Mouse (Mus musculus): ENCODE measurements around the gene Pdia3.
"Not testable (repeated sequence)": the region's sequence is repeated elsewhere in the genome, so short reads cannot be mapped to it uniquely, and the experiment has no call there.

Pdia3 gene

DNA sequence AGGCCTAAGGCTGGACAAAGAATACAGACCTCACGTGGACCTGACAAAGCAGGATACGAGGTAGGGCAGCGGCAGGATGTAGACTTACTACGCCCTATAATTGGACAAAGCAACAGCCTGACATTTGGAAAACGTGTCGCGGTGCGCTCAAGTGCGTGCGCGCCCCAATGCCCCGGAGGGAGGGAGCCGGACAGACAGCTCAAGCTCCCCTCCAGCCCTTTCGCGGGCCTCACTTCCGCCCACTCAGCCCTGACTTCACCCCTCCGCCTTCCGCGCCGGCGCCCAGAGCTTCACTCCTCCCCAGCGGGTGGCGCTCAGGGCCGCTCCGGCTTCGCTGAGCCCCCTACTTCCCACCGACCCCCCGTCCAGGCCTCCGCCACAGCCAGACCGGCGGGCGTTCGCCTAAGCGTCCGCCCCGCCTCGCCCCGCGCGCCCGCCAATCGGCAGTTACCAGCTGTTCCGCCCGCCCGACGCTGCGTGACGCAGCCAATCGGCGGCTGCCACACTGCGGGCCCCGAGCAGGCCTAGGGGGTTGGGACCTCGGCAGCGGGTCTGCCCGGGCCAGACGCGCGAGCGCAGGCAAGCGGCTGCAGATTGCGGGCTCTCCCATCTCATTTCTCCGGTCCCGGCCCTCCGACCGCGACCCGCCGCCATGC, at the start of gene Pdia3, which contains the start of gene Catsper2:
TSS of gene Pdia3 (plus strand) at position 389 of the 656 bp plus-strand sequence.
TSS of gene Catsper2 (minus strand) at position 406 of the 656 bp plus-strand sequence.
- DNase-seq = peak; percentile 98

DNA sequence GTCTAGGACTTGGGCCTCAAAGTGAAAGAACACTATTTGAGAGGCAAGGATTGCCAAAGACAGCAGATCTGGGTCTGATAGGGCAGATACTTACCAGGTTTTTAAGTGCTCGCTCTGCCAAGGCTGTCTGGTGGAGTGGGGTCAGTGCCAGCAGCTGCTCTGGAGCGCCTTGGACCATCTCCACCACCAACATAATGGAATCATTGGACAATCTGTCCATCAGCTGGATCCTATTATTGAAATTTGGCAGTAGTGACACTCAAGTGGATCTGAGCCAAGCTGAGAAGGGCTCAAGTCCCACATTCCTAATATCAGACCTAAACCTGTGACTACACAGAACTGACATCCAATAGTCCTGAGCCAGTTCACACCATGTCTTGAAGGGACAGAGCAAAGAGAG, 44.7 kb upstream of the Pdia3 start:
- no peak for DNase-seq

DNA sequence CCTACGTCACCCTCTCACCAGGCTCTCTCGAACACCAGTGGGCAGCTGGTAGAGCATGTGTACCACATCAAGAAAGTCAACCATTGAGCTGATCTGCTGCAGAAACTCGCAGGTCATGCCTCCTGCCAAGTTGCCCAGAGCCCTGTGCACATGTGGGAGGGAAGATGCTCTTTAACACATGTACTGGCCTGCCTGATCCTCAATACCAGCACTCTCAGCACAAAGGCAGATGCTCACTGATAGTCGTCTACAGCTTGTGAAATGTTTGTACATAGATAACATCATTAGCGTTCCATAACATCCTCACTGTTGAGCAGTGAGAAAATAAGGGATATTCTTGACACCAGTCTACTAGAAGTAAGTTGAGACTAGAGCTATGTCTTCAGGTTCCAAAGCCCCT, 42.7 kb upstream of the Pdia3 start:
- no peak for DNase-seq

DNA sequence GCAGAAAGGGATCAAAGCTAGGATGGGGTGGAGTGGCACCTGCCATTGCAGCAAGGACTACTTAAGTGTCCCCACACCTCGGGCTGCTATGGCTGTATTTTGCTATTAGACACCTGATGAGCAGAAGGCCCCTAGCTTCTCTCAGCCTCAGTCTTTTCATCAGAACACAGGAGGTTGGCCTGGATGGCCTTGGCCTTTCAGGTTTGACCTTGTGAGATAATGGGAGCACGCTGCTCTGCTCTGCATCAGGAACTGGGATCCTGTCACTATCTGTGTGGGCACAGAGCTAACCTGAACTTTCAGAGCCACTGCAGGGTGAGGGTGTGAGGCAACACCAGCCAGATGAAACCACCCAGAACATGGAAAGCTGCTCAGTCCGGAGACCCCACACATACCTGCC, 41.3 kb upstream of the Pdia3 start:
- DNase-seq = no peak

DNA sequence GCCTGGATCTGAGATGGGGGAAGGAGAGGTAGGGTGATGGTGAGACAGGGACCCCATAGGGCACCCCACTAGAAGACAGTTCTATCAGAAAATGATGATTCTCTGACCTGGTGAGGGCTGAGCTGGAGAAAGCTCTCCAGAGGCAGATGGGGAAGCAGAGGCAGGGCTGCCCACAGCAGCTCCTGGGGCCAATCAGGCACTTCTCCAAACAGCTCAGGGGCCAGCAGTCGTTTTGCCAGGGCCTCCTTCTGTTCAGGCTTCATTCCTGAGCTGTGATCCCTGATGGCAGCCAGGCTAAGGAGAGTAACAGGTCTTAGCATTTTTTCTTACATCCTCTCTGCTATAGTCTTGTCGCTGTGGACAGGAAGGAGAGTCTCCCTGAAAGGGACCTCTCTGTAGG, 38.8 kb upstream of the Pdia3 start:
- DNase-seq = no peak

DNA sequence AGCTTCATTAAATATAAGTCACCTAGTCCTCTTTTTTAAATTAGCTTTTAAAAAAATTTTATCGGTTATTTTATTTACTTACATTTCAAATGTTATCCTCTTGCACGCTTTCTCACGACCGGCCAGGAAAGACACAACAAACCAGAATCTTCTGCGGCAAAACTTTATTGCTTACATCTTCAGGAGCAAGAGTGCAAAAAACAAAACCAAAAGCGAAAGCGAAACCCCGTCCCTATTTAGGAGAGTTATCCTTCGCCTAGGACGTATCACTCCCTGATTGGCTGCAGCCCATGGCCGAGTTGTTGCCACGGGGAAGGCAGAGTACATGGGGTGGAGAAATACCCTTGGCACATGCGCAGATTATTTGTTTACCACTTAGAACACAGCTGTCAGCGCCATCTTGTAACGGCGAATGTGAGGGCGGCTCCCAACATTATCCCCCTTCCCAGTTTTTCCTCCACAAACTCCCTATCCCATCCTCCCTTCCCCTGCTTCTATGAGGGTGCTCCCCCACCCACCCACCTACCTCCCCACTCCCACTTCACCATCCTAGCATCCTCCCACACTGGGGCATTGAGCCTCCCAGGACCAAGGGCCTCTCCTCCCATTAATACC, 26.5 kb upstream of the Pdia3 start, which contains the start of gene Strc:
TSS of gene Strc (minus strand) at position 208 of the 615 bp plus-strand sequence.
- not testable (repeated sequence) for DNase-seq

DNA sequence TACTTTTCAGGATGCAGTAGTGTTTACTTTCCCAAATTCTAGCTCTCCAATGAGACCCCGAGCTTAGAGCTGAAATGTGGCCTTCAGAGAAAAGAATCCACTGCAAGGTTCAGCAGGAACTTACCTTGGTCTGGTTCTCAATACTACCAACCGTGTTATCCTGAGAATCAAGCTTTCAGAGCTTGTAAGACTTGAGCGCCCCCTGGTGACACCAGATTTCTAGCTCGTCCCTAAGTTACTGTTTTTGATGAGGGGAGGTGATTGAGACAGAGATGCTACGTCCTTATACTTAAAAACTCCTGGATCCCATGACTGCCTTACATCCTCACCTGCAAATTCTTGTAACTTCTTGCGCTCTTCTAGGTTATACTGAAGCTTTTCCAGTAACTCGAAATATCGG, 17.0 kb upstream of the Pdia3 start:
- DNase-seq = peak; percentile 79

DNA sequence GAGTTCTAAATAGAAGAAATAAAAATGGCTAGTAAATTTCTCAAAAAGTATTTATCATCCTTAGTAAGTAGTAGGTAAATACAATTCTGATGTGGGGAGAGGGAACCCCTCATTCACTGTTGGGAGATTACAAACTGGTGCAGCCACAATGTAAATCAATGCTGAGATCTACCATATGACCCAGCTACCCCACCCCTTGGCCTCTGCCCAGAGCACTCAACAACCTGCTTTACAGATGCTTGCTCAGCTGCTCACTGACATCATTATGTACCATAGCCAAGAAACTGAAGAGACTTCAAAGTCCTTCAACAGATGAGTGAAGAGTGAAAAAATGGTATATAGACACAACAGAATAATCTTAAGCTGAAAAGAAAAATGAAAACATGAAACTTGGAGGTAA, 10.3 kb upstream of the Pdia3 start:
- peak; percentile 25 for DNase-seq

DNA sequence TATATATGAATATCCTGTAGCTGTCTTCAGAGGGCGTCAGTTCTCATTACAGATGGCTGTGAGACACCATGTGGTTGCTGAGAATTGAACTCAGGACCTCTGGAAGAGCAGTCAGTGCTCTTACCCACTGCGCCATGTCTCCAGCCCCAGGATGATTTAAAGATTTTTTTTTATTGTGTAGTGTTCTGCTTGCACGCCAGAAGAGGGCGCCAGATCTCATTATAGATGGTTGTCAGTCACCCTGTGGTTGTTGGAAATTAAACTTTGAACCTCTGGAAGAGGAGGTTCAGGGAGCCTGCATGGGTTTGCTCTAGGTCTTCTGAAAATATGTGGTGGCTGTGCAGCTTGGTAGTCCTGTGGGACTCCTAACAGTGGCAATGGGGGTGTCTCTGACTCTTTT, 5.4 kb upstream of the Pdia3 start:
- peak; percentile 27 for DNase-seq

DNA sequence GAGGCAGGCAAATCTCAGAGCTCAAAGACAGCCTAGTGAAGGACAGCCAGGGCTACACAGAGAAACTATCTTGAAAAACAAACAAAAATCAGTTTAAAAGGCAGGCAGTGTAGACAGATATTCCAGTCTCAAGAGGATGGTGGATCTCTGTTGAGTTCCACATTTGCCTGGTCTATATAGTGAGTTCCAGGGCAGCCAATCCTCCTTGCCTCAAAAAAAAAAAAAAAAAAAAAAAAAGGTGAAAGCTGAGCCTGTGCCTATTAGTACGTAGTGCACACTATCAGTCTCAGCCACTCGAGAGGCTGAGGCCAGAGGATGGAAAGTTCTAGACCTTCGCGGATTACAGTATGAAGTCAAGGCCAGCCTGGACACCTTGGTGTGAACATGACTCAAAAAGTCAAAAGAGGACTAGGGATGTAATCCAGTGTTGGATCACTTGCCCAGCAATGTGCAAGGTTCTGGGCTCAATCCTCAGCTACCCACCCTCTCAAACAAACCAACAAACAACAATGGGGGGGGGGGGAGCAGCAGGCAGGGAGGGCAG, 660 bp upstream of the Pdia3 start:
- no peak for DNase-seq

DNA sequence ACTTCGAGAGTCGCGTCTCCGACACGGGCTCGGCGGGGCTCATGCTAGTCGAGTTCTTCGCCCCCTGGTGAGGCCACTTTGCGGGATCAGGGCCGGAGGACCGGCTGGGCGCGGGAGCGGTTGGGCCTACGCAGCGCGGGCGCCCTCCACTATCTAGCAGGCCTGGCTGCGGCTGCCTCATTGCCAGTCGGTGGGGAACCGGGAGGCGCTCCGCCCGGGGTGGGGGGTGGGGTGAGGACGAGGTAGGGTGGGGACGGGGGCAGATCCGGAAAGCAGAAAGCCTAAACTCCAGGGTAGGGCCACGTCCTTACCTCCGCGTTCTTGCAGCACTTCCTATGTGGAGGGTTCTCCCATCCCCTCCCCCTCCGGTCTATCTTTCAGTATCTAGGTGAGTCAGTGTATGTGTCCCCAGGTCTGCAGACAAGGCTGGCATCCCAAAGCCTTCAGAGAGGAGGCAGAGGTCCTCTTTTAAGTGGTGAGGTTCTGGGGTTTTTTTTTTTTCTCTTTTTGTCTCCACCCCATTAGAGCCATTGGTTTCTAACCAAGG, 637 bp downstream of the Pdia3 start:
- DNase-seq = no peak

DNA sequence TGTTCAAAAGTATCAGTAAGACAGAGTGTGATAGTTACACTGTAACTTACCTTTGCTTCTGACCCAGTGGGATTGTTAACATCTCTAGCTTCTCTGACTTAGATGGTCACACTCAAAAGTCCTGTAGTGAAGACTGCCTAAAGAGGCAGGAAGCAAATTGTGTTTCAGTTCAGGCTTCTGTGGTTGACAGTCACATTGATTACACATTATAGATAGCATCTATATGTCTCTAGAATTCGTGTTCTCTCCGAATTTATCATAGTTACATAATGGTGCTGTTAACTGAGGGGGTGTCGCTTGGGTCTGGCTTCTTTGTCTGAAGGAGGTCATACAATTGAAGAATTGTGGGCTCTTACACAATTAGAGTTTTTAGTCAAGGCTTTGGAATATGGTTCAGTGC, 1.5 kb downstream of the Pdia3 start:
- no peak for DNase-seq

DNA sequence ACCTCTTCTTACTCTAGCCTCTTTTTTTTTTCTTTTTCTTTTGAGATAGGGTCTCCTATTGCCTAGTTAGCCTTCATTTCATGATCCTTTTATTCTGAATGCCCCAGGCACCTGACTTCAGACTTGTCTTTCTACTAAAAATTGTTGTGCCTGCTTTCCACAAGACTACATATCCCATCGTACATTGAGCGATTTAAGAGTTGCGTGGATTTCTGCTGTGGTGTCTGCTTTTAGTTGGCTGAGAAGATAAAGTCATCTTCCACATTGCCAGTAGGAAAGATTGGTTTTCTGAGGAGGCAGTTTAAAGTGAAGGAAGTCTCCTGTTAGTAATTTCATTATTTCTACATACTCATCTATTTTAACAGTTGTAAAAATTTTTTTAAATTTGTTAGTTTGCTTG, 2.0 kb downstream of the Pdia3 start:
- DNase-seq = no peak

DNA sequence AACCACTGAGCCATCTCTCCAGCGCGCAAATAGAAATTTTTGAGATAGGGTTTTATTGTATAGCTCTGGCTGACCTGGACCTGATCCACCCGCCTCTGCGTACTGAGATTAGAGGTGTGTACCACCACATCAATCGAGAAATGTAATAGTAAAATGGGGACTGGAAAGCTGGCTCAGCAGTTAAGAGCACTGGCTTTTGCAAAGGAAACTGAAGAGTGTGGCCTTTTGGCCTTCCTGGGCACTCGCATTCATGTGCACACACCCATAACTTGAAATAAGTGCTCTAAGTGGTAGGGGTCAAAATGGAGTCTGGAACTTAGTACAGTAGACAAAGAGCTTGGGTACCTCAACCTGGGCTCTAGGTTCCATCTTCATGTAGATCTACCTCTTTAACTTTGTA, 2.8 kb downstream of the Pdia3 start:
- DNase-seq = no peak

DNA sequence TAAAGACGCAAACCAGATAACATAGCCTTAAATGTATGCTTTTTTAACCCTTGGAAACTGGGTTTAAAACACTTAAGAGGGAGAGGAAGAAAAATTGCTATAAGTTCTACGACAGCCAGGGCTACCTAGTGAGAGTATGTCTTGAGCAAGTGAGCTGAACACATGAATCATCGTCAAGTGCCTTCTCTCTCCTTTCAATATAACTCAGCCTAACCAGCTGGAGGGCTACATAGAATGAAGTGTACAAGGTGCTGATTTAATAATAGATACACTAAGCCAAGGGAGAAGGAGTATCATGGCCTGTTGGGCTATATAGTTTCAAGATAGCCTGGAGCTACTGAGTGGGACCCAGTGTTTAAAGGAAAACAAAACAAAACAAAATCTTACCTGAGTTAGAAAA, 4.9 kb downstream of the Pdia3 start:
- DNase-seq = no peak

DNA sequence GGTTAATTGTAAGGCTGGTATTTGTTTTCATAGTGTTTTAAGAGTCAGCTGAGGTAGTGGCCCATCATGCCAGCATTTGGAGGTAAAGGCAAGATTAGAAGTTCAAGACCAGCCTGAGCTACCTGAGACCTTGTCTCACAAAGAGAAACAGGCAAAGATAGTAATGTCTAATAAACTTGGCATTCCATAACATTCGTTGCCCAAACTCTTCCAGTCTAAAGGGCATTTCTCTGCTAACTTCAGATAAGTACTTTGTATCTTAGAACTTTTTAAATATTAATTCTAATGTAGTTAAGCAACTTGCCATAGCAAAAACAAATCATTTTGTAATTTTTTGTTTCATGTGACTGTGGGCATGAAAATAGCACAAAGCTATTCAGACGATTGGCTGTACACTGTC, 9.6 kb downstream of the Pdia3 start:
- DNase-seq = no peak

DNA sequence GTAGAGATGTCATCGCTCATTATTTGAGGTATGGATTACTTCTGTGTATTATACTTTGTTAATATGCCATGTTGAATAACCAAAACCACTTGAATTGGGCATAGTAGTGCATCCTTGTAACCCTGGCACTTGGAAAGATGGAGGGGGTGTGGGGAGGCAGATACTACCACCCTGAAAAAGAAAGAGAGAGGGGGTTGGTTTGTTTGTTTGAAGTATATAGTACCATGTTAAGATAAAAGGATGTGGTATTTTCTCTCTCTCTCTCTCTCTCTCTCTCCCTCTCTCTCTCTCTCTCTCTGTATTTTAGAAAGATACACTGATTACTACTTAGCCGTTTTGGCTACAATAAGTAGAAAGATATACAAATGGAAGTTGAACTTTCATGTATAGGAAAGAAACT, 12.3 kb downstream of the Pdia3 start:
- no peak for DNase-seq

DNA sequence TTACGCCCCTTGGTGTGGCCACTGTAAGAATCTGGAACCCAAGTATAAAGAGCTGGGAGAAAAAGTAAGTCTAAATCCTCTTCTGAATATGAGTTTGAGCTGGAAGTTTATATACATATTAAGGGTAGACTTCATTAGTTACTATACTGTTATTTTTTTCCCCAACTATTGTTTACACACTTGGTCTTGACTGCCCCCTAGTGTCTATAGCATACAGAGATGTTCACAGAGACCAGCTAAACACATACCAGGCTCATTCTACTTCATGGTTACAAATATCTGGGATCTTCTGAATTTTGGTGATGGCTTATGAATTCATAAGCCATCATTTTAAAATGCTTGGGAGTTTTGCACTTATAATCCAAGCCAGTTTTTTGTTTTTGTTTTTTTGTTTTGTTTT, 21.3 kb downstream of the Pdia3 start:
- no peak for DNase-seq

DNA sequence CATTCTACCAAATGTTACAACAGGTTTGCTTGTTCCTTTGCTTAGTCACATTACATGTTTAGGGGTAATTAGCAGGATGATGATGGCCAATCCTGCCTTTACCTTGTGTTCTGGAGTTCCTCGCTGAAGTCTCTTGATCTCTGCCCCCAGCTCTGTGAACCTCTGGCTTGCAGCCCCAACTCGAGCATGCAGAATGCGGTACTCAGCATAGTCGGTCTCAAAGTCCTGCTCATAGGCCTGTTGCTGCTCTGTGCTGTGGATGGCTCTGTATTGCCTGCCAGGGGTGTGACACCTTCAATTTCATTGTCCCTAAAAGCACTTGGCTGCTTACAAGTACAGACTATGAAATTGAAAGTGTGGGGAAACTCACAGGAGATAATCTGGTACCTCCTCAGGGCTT, 26.2 kb downstream of the Pdia3 start:
- DNase-seq = peak; percentile 72

DNA sequence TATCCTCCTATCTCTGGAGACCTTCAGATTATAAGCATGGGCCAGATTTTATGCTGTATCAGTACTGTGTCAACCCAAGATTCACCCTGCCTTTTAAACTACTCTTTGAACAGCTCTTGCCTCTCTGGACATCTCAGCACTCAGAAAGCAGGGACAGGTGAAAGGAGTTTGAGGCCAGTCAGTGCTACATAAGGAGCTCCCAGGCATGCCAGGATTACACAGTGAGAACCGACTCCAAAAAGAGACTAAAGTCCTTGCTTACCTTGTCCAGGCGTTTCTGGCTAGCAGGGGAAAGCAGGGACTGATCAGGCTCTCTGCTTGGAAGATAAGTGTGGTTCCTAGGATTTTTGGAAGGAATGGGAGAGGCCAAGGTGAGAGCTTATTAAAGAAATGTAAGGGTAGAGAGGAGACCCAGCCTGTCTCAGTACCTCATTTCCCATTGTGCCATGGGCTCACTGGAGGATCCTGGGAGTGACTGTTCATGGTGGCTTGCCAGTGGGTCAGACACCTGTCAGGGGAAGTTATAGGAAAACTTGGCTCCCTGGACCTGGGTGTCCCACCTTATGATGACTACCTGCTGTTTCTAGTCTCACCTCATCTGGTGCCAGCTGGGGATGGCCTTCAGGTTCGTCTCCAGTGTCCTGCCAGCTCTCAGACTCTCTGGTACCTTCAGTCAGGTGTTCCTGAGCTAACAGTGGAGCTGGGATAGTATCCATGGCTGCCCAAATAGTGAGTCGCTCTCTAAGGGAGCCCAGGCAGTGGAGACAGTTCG, 27.4 kb downstream of the Pdia3 start:
- no peak for DNase-seq

DNA sequence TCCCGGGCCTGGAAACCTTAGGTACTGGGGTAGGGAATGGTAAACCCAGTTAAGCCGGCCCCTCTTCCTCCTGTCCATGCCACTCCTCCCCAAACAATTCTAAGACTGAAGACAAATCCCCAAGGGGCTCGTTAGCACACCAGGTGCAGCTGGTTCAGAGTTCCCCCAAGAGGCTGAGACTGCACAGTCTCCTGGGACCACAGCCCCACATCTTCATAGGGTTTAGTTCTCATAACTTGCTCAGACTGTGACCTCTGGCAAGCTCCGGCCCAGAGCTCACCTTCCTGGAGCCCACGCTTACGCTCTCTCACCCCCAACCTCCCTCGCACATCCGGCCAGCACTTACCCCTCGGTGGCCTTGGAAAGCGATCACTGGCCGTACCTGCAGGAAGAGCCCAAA, 28.2 kb downstream of the Pdia3 start:
- no peak for DNase-seq

DNA sequence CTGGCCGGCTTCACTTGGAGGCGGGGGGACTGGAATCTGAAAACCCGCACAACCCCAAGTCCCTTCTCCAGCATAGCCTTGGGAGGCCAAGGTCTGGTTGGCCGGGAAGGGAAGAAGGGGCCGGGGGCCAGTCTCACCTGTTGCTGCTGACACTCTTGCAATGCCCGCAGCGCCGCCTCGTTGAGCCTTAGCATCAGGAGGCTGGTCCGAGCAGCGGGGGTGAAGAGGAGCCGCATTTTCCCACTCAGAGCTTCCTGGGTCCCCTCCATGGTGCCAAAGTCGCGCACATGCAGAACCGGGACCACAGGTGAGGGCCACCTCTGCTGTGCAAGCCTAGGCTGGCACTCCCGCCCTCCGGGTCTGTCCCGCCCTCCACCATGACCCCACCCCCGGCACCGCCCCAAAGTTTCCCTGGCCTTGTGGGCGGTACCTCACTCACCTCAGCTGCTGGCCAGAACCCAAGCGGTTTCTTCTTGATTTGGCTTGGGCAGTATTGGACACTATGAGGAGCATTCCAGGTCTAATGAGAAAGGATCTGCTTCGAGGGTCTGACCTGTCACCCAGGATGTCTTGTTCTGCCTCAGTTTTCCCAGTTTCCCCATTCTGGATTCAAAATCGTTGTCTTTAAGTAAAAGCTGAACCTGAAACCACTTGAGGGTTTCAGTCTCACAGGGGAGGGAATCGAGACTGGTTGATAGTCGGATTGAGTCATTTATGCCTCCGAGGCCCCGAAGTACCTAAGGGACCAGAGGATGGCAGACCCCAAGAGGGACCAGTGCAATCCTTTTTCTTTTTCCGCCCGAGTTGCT, 28.9 kb downstream of the Pdia3 start:
- peak; percentile 90 for DNase-seq

DNA sequence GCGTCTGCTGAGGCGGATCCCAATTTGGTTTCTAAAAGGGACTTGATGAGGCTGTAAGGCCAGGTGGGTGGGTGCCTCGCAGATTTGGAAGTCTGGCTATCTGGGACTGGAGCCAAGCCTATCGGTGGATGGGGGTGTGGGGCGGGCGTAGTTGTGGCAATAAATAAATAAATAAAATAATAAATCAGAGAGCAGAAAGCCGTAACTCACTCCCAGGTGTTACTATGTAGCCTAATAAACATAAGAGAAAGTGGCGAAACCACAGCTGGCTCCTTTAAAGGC, 29.4 kb downstream of the Pdia3 start:
- DNase-seq = no peak
